ENCODE assay signal across 8 mouse cellular contexts in genomic region chr19:8850402-8850901, GRCm38 (mm10). TPM values are rescaled to one million over a fixed set of nuclear protein-coding genes. Genes with fewer than 3 reads are reported as not detected.
A peak's percentile ranks its signal among the peaks of the same experiment; 100 is the strongest.
DNase-seq lines count a peak whose midpoint lies in the region; ATAC-seq and TF ChIP-seq lines count a peak whose summit lies in the region.

Gene Lrrn4cl, plus strand, starts transcription at chr19:8850768.

- H3K36me3 ChIP-seq in midbrain, embryonic 13.5 days, result peaks cover 38% of the 10 kb centered on the region

- H3K27ac ChIP-seq in embryonic fibroblast, embryonic 13.5 days (ENCODE audit: insufficient read depth, low read length), result peak within 1 kb of the TSS; percentile 64
- no peak within 1 kb of the TSS for H3K27ac ChIP-seq in midbrain, embryonic 13.5 days

- peak; percentile 56 to 68 for DNase-seq in adrenal gland, adult (ENCODE audit: inconsistent age in 2 of 2, low spot score in 1 of 2)
- DNase-seq in adrenal gland, postnatal 25 days, result no peak
- DNase-seq in 416B (ENCODE audit: low read depth), result peak; percentile 44
- peak; percentile 58 for DNase-seq in heart, postnatal 4 days
- no peak for DNase-seq in left cerebral cortex, postnatal 14 days (ENCODE audit: low spot score in 2 of 2)
- no peak for DNase-seq in frontal cortex, postnatal 25 days (ENCODE audit: low spot score in 2 of 2)

- H3K4me3 ChIP-seq in embryonic fibroblast, embryonic 13.5 days (ENCODE audit: insufficient read depth, low read length), result no peak within 1 kb of the TSS
- no peak within 1 kb of the TSS for H3K4me3 ChIP-seq in midbrain, embryonic 13.5 days (replicated peaks)

- H3K4me2 ChIP-seq in midbrain, embryonic 13.5 days (replicated peaks), result no peak within 1 kb of the TSS

- no peak for TF ChIP-seq CTCF in embryonic fibroblast, embryonic 13.5 days (IDR thresholded peaks at IDR 0.05; ENCODE audit: borderline replicate concordance, insufficient read depth, low read length)

- peak; percentile 3; the same call in 1 of the 2 replicates for TF ChIP-seq POLR2A in embryonic fibroblast, embryonic 13.5 days (IDR thresholded peaks at IDR 0.05; ENCODE audit: low read depth, low read length)

- intact Hi-C loops in left cerebral cortex, postnatal 14 days (cut with DNase I), result loop anchor here (5.0 to 10.0 kb wide), 2 partner anchors 37 to 264 kb away; partner anchors contain the start of genes 1810009A15Rik and Gm49416

- H3K4me1 ChIP-seq in embryonic fibroblast, embryonic 13.5 days (ENCODE audit: control insufficient read depth, insufficient read depth, low read length), result 0 out of 2 replicates have a peak, but pooled peaks cover 2% of the 10 kb centered on the region
- H3K4me1 ChIP-seq in midbrain, embryonic 13.5 days (replicated peaks), result no peaks in the 10 kb centered on the region

- 40% methylated on average over 7 of the region's 7 CpGs for WGBS in midbrain, embryonic 13.5 days

- no peaks in the 10 kb centered on the region for H3K27me3 ChIP-seq in midbrain, embryonic 13.5 days

- H3K9me3 ChIP-seq in midbrain, embryonic 13.5 days, result no peaks in the 10 kb centered on the region

- ATAC-seq in midbrain, embryonic 13.5 days, result 0 out of 2 replicates have a peak, but pooled peaks have one; percentile 20

- no peak within 1 kb of the TSS; the same call in 1 of the 2 replicates for H3K9ac ChIP-seq in midbrain, embryonic 13.5 days (replicated peaks)

RNA-seq across cellular contexts. Expression of gene Lrrn4cl, which starts in this region (rescaled TPM):
- total RNA-seq in adrenal gland, postnatal 25 days (2021), result 1.4 and 1.8 TPM in 2 replicates
- 5.9 and 9.0 TPM in 2 replicates for polyA plus RNA-seq in embryonic fibroblast, embryonic 13.5 days (2011; ENCODE audit: insufficient read length, low read depth, missing spikeins)
- total RNA-seq in heart, postnatal 4 days (2021), result 1 to 10 TPM; 2.4 to 2.5 TPM
- 0.23 and 0.62 TPM in 2 replicates for polyA plus RNA-seq in midbrain, embryonic 13.5 days (2015; fragmentation: Nextera tagmentation; extraction: Ambion mirVana)
- under 1 TPM; 0.88 to 0.91 TPM for total RNA-seq in left cerebral cortex, postnatal 14 days (2021)

Comparison
In these comparisons a context has a peak if more than half of its experiments do, and no peak if none do; other contexts are left out.
1. DNase-seq: peak in adrenal gland, adult (2 of 2), 416B (single experiment) and heart, postnatal 4 days (single experiment); none in adrenal gland, postnatal 25 days (single experiment), left cerebral cortex, postnatal 14 days (0 of 2) and frontal cortex, postnatal 25 days (0 of 2).
2. Peak in ATAC-seq in midbrain, embryonic 13.5 days; RNA of the gene not detected or under 1 TPM.